Mouse (Mus musculus) G1E (cell line): ENCODE data around the gene Pipox. TPM values are rescaled to one million over a fixed set of nuclear protein-coding genes. Genes with fewer than 3 reads are reported as not detected.

Experiments
- ATAC-seq: 2 replicates; pipeline ENCODE4 v1.8.0; 2016; ENCODE audit warnings: mild to moderate bottlenecking; ENCODE audit not compliant: insufficient number of reproducible peaks, poor library complexity, low FRiP score, severe bottlenecking; ENCODE audit errors: extremely low read depth
- DNase-seq: peaks from one replicate; pipeline ENCODE4 v3.0.0; 2012; ENCODE audit warnings: low spot score
- H3K27me3 ChIP-seq: 2 replicates; pipeline ENCODE4 v1.6.1; 2012; ENCODE audit warnings: mild to moderate bottlenecking, low read length, inconsistent platforms; ENCODE audit not compliant: insufficient read depth
- H3K36me3 ChIP-seq: replicated peaks from 2 replicates; pipeline ENCODE3; 2012; ENCODE audit warnings: mild to moderate bottlenecking, inconsistent platforms
- H3K4me1 ChIP-seq: 2 replicates; pipeline ENCODE4 v1.6.1; 2012; ENCODE audit warnings: low read depth, low read length, inconsistent platforms, mixed read lengths; ENCODE audit not compliant: insufficient read depth
- H3K4me3 ChIP-seq: 2 replicates; pipeline ENCODE4 v1.5.1; 2012; ENCODE audit warnings: low read depth, mild to moderate bottlenecking, inconsistent platforms, low read length, moderate library complexity, mixed read lengths
- H3K9me3 ChIP-seq: replicated peaks from 2 replicates; pipeline ENCODE4 v1.6.1; 2012; ENCODE audit warnings: inconsistent platforms
- CTCF ChIP-seq: IDR thresholded peaks from 2 replicates; pipeline ENCODE4 v1.5.1; 2012; ENCODE audit warnings: low read depth, low read length, inconsistent platforms, mixed read lengths
- GATA1 ChIP-seq: IDR thresholded peaks from 2 replicates; pipeline ENCODE4 v1.6.1; 2012; ENCODE audit warnings: borderline replicate concordance, low read length, inconsistent platforms, mixed read lengths
- GATA2 ChIP-seq: IDR thresholded peaks from 2 replicates; pipeline ENCODE4 v1.6.1; 2012; ENCODE audit warnings: low read depth, low read length, inconsistent platforms, borderline replicate concordance
- POLR2AphosphoS5 ChIP-seq: IDR thresholded peaks from 2 replicates; pipeline ENCODE4 v1.6.1; 2012; ENCODE audit warnings: low read depth, low read length, inconsistent platforms; ENCODE audit not compliant: insufficient replicate concordance
- TAL1 ChIP-seq: conservative IDR thresholded peaks from 2 replicates; pipeline ENCODE4 v1.6.1; 2012; ENCODE audit warnings: low read depth, low read length, inconsistent platforms, mixed read lengths
- polyA plus RNA-seq: library from polyadenylated mRNA; stranded (reverse); fragments of >175 nt; gene quantifications from 2 replicates; pipeline ENCODE4 v1.2.3, GENCODE M21; 2012
- total RNA-seq, 2 experiments: library from RNA; stranded (forward) in 1 of 2; stranded (reverse) in 1 of 2; fragments of 200-1000 nt in 1 of 2; fragments of >200 nt in 1 of 2; fragmentation: Nextera tagmentation in 1 of 2; gene quantifications; 2 replicates each; pipeline ENCODE4 v1.2.3; 2014 to 2017

The Pipox gene
- total and polyA plus RNA-seq, 3 experiments, result not detected

DNA sequence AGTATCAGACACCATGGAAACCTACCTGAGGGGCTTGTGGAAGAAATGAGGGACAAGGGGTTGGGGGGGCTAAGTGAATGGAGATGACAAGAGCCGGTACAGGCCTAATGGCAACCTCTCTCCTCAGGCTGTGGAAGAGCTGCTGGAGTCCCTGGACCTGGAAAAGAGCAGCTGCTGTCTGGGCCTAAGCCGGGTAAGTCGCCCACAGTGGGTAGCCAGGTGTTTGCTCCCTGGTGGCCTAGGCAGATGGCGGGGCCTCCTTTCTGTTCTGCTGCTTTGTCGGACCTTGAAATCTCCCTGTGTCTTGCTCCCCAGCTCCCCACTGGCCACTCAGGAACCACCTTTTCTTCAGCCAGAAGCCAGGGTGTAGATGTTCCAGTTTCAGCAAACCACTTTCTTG is 57.6 kb downstream of the Pipox start:
- TF ChIP-seq POLR2AphosphoS5 (no peak), GATA1 (no peak), GATA2 (no peak), CTCF (no peak), TAL1 (no peak)
- peaks cover 96% of the 10 kb centered on the region for H3K36me3 ChIP-seq
- no peak for ATAC-seq

DNA sequence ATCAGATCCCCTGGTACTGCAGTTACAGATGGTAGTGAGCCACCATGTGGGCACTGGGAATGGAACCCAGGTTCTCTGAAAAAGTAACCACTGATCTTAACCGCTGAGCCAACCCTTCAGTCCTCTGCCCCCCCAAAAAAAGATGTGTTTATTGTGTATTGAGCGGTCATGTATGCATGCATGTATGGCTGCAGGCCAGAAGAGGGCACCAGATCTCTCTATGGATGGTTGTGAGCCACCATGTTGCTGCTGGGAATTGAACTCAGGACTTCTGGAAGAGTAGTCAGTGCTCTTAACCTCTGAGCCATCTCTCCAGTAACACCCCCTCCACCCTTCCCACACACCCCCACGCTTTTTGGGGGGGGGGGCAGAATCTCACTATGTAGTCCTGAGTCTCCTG is 58.8 kb downstream of the Pipox start:
- no peaks in the 10 kb centered on the region for H3K4me1 ChIP-seq
- no peaks in the 10 kb centered on the region for H3K9me3 ChIP-seq
- DNase-seq (no peak), ATAC-seq (no peak)
- no peaks in the 10 kb centered on the region for H3K27me3 ChIP-seq
- TF ChIP-seq CTCF (no peak), POLR2AphosphoS5 (no peak), TAL1 (no peak), GATA2 (no peak), GATA1 (no peak)
- peaks cover 96% of the 10 kb centered on the region for H3K36me3 ChIP-seq
- H3K4me3 ChIP-seq, result no peak overlapping the region

More for the DNA sequence above, 57.6 kb downstream of the Pipox start:
- no peak for DNase-seq
- H3K4me3 ChIP-seq, result no peak overlapping the region
- H3K4me1 ChIP-seq, result no peaks in the 10 kb centered on the region
- no peaks in the 10 kb centered on the region for H3K27me3 ChIP-seq
- H3K9me3 ChIP-seq, result no peaks in the 10 kb centered on the region

DNA sequence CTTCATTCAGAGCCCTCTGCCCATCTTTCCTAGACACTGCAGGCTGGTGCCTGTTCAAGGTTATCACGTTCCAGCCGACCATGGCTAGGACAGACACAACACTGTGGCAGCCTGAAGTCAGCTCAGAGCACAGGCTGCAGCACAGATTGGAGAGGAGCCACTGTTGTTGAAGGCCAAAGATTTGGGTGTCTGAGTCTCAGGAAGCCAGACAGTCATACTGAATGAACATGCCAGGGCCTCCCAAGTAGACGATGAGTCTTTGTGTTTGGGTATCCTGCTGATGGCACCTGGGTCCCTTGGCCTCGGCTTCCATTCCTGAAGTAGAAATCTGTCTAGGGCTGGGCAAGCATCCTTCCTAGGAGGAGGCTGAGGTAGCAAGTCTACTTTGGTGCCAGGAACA is 61.4 kb downstream of the Pipox start:
- Histone ChIP-seq H3K27me3 (no peaks in the 10 kb centered on the region), H3K36me3 (peaks cover 96% of the 10 kb centered on the region), H3K9me3 (no peaks in the 10 kb centered on the region), H3K4me1 (no peaks in the 10 kb centered on the region), H3K4me3 (no peak overlapping the region)
- no peak for ATAC-seq
- no peak for TF ChIP-seq TAL1
- TF ChIP-seq POLR2AphosphoS5, result no peak
- TF ChIP-seq CTCF, result no peak
- no peak for TF ChIP-seq GATA1
- TF ChIP-seq GATA2, result no peak
- DNase-seq, result no peak

DNA sequence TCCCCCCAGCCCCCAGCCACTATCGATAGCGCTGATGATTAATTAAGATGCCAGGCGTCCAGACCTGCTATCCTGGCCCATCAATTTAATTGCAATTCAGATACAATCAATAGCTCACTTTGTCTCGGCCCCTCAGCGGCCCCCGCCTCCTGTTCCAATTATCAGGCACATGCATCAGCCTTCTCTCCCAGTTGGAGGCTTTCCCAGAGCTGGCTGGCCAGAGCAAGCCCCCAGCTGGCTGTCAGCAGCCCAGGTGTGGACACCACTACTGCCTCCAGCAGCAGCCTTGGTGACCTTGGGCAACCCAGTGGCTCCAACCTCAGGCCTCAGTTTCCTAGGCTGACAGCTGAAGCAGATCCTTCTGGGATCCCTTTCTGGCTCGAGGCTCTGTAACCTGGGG is 63.0 kb downstream of the Pipox start:
- no peak for TF ChIP-seq GATA2
- no peak for TF ChIP-seq POLR2AphosphoS5
- no peak for TF ChIP-seq CTCF
- no peak for TF ChIP-seq GATA1
- TF ChIP-seq TAL1, result no peak
- no peak for DNase-seq
- no peaks in the 10 kb centered on the region for H3K27me3 ChIP-seq
- no peaks in the 10 kb centered on the region for H3K9me3 ChIP-seq
- no peaks in the 10 kb centered on the region for H3K4me1 ChIP-seq
- H3K4me3 ChIP-seq, result no peak overlapping the region
- H3K36me3 ChIP-seq, result peaks cover 96% of the 10 kb centered on the region
- ATAC-seq, result no peak

Other genes with a start within 250 kb of the Pipox start
- gene Nufip2, start 207.9 kb downstream of the Pipox start, total RNA-seq (2014; fragmentation: Nextera tagmentation), result 97.1 and 113 TPM in 2 replicates
- 75.3 and 94.0 TPM in 2 replicates for gene Nufip2, start 207.9 kb downstream of the Pipox start, total RNA-seq (2017)
- gene Nufip2, start 207.9 kb downstream of the Pipox start, polyA plus RNA-seq, result 22.3 and 24.0 TPM in 2 replicates
- not detected in 2 replicates for gene Cryba1, start 168.8 kb downstream of the Pipox start, total RNA-seq (2014; fragmentation: Nextera tagmentation)
- 0.27 TPM in 1 of 2 replicates, not detected in the other for gene Cryba1, start 168.8 kb downstream of the Pipox start, total RNA-seq (2017)
- not detected in 2 replicates for gene Cryba1, start 168.8 kb downstream of the Pipox start, polyA plus RNA-seq
- 53.1 and 57.0 TPM in 2 replicates for gene Myo18a, start 130.8 kb downstream of the Pipox start, total RNA-seq (2014; fragmentation: Nextera tagmentation)
- 28.8 and 32.7 TPM in 2 replicates for gene Myo18a, start 130.8 kb downstream of the Pipox start, total RNA-seq (2017)
- gene Myo18a, start 130.8 kb downstream of the Pipox start, polyA plus RNA-seq, result 41.9 and 59.4 TPM in 2 replicates
- gene Gm10277, start 106.3 kb downstream of the Pipox start, total RNA-seq (2014; fragmentation: Nextera tagmentation), result not detected in 2 replicates
- gene Gm10277, start 106.3 kb downstream of the Pipox start, total RNA-seq (2017), result 0.23 and 0.33 TPM in 2 replicates
- gene Gm10277, start 106.3 kb downstream of the Pipox start, polyA plus RNA-seq, result not detected in 2 replicates
- not detected in 2 replicates for gene Sez6, start 36.7 kb upstream of the Pipox start, total RNA-seq (2014; fragmentation: Nextera tagmentation)
- 0.11 TPM in 1 of 2 replicates, not detected in the other for gene Sez6, start 36.7 kb upstream of the Pipox start, total RNA-seq (2017)
- gene Sez6, start 36.7 kb upstream of the Pipox start, polyA plus RNA-seq, result 0.03 and 0.10 TPM in 2 replicates
- gene Phf12, start 88.7 kb upstream of the Pipox start, total RNA-seq (2014; fragmentation: Nextera tagmentation), result 157 and 172 TPM in 2 replicates
- gene Phf12, start 88.7 kb upstream of the Pipox start, total RNA-seq (2017), result 23.0 and 24.7 TPM in 2 replicates
- gene Phf12, start 88.7 kb upstream of the Pipox start, polyA plus RNA-seq, result 212 and 215 TPM in 2 replicates
- 7.2 and 11.0 TPM in 2 replicates for gene Dhrs13, start 138.2 kb upstream of the Pipox start, total RNA-seq (2014; fragmentation: Nextera tagmentation)
- 9.2 and 10.0 TPM in 2 replicates for gene Dhrs13, start 138.2 kb upstream of the Pipox start, total RNA-seq (2017)
- 6.9 and 7.9 TPM in 2 replicates for gene Dhrs13, start 138.2 kb upstream of the Pipox start, polyA plus RNA-seq
- 18.0 and 19.4 TPM in 2 replicates for gene Flot2, start 143.8 kb upstream of the Pipox start, total RNA-seq (2014; fragmentation: Nextera tagmentation)
- gene Flot2, start 143.8 kb upstream of the Pipox start, total RNA-seq (2017), result 20.6 and 21.3 TPM in 2 replicates
- gene Flot2, start 143.8 kb upstream of the Pipox start, polyA plus RNA-seq, result 13.8 and 15.6 TPM in 2 replicates
- 60.3 and 65.4 TPM in 2 replicates for gene Eral1, start 186.3 kb upstream of the Pipox start, total RNA-seq (2014; fragmentation: Nextera tagmentation)
- 35.0 and 35.7 TPM in 2 replicates for gene Eral1, start 186.3 kb upstream of the Pipox start, total RNA-seq (2017)
- gene Eral1, start 186.3 kb upstream of the Pipox start, polyA plus RNA-seq, result 5.0 and 8.7 TPM in 2 replicates
- gene Fam222b, start 200.6 kb upstream of the Pipox start, total RNA-seq (2014; fragmentation: Nextera tagmentation), result 14.1 and 18.1 TPM in 2 replicates
- gene Fam222b, start 200.6 kb upstream of the Pipox start, total RNA-seq (2017), result 1.5 and 1.9 TPM in 2 replicates
- gene Fam222b, start 200.6 kb upstream of the Pipox start, polyA plus RNA-seq, result 28.9 and 30.3 TPM in 2 replicates